Comparison of ENCODE assay signal across 1 mouse cellular context in the genomic region with DNA sequence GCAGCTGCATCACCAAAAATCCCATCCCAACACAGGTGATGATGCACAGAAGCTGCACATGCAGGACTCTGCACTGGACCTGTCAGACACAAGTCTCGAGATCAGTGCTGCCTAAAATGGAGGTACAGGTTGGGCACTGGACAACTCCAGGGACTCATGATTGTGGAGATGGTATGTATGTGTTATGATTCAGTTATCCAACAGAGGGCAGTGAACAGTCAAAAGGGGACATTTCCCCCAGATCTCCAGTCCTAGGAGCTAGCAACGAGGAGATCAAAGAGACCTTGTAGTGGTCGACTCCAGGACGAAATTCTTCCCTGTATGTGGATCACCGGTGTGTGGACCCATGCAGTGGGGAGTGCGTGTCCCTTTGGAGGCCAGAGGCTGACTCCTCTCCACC.
TF ChIP-seq lines count a peak whose summit lies in the region.

No protein-coding gene starts in this region.

TF ChIP-seq in MEL, 35 proteins besides CTCF, POLR2A, EP300 and RAD21:
- TF ChIP-seq MEF2A (IDR thresholded peaks at IDR 0.05; ENCODE audit: extremely low read depth, insufficient replicate concordance, low read depth, low read length, poor library complexity, severe bottlenecking), result no peak
- no peak for TF ChIP-seq SMC3 (IDR thresholded peaks at IDR 0.05; ENCODE audit: low read depth, low read length)
- no peak for TF ChIP-seq RCOR1 (IDR thresholded peaks at IDR 0.05; ENCODE audit: low read depth, low read length)
- TF ChIP-seq NELFE (IDR thresholded peaks at IDR 0.05; ENCODE audit: low read depth, low read length), result no peak
- no peak for TF ChIP-seq ZMIZ1 (IDR thresholded peaks at IDR 0.05; ENCODE audit: low read depth, low read length)
- TF ChIP-seq GATA1 (IDR thresholded peaks at IDR 0.05; ENCODE audit: low read depth, low read length), result no peak
- TF ChIP-seq MAX (IDR thresholded peaks at IDR 0.05; ENCODE audit: low read length), result no peak
